Comparison of ENCODE assay signal across 9 mouse cellular contexts in the genomic region with DNA sequence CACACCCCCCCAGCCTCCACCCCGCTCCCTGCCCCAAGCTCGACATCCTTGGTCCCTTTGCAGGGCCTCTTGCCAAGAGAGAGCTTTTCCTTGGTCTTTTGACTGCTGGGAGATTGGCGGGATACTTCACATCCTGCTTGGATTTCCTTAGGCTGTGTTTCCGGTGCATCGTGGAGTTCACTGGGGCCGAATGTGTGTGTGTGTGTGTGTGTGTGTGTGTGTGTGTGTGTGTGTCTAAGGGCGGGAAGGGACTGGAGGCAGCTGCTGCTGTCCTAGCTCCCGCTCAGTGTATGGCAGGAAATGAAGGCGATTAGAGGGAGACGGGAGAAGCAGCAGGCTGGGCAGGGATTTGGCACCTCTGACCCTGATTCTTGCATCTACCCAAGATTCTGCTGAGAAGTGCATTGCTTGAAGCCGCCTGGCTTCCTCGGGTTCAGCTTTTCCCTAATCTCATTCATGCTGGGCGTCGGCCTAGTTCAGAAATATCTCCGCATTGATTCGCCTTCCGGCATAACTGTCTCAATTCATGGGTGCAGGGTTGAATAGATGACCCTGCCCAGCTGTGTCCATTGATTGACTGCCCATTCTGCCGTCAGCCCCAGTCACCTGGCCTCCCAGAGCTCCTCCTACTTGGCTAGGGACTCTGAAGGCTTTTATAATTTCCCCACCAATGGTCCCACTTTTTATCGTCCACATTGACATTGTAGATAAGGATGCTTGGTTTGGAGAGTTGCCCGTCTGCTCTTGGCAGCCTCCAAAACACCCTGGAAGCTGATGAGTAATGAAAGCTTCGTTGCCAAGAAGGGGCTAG. TPM values are rescaled to one million over a fixed set of nuclear protein-coding genes. Genes with fewer than 3 reads are reported as not detected.
DNase-seq lines count a peak whose midpoint lies in the region; ATAC-seq and TF ChIP-seq lines count a peak whose summit lies in the region.
"Had no signal": no experiment of that assay in that cellular context is flagged by ENCODE, and none has a peak within 500 bp of the region (broad histone marks: within the 10 kb centered on the region; RNA-seq: fewer than 3 reads in every experiment).

No protein-coding gene starts in this region.

- H3K4me2 ChIP-seq in hindbrain, postnatal 0 days (ENCODE audit: low read depth, low read length), result 0 out of 2 replicates have a peak overlapping the region, but pooled peaks have one; percentile 14
- H3K4me2 ChIP-seq in liver, embryonic 11.5 days, result no peak overlapping the region
- peak overlapping the region; percentile 69 for H3K4me2 ChIP-seq in myocyte (ENCODE audit: low read depth)

- H3K27ac ChIP-seq in hindbrain, postnatal 0 days, result peak overlapping the region; percentile 55
- H3K27ac ChIP-seq in liver, embryonic 11.5 days (ENCODE audit: low read depth, low read length), result peak overlapping the region; percentile 74

- no peak overlapping the region for H3K4me3 ChIP-seq in hindbrain, postnatal 0 days (ENCODE audit: low read length)
- H3K4me3 ChIP-seq in liver, embryonic 11.5 days (ENCODE audit: low read depth, low read length), result no peak overlapping the region
- H3K4me3 ChIP-seq in myocyte, result no peak overlapping the region

- H3ac ChIP-seq in myocyte (ENCODE audit: control insufficient read depth, insufficient read length), result no peak overlapping the region

- 0 out of 2 replicates have a peak, but pooled peaks cover 7% of the 10 kb centered on the region for H3K4me1 ChIP-seq in hindbrain, postnatal 0 days (ENCODE audit: insufficient read depth, low read length)
- peaks cover 20% of the 10 kb centered on the region for H3K4me1 ChIP-seq in liver, embryonic 11.5 days (replicated peaks; ENCODE audit: control insufficient read depth, insufficient read depth, low read length)

- TF ChIP-seq POLR2A in myocyte (IDR thresholded peaks at IDR 0.05; ENCODE audit: insufficient read length, low read depth), result peak; percentile 37

- no peak overlapping the region for H3K9ac ChIP-seq in hindbrain, postnatal 0 days (replicated peaks; ENCODE audit: low read length)
- no peak overlapping the region for H3K9ac ChIP-seq in liver, embryonic 11.5 days (ENCODE audit: low read depth, low read length)

- H3K79me2 ChIP-seq in myocyte (ENCODE audit: control insufficient read depth, insufficient read depth), result peaks cover 17% of the 10 kb centered on the region

- H3K9me3 ChIP-seq in hindbrain, postnatal 0 days (ENCODE audit: low read length), result no peaks in the 10 kb centered on the region
- no peaks in the 10 kb centered on the region for H3K9me3 ChIP-seq in liver, embryonic 11.5 days (ENCODE audit: control insufficient read depth, low read length)
- H3K9me3 ChIP-seq: G1E had no signal

- intact Hi-C loops in left cerebral cortex, postnatal 4 days (cut with DNase I), result no loop called here

- peak; percentile 73 for ATAC-seq in hindbrain, postnatal 0 days
- peak; percentile 59 for ATAC-seq in liver, embryonic 11.5 days (replicated peaks; ENCODE audit: low FRiP score)

- 32% methylated on average over 21 of the region's 21 CpGs for WGBS in hindbrain, postnatal 0 days
- WGBS in liver, embryonic 11.5 days, result 46% methylated on average over 21 of the region's 21 CpGs

- DNase-seq in left cerebral cortex, postnatal 4 days, result peak; percentile 61
- no peak for DNase-seq in left cerebral cortex, adult 18-20 months (ENCODE audit: low spot score in 2 of 2)
- DNase-seq in cerebellum, adult 8-10 months, result peak; percentile 59
- DNase-seq in gastrocnemius, postnatal 10 days, result peak; percentile 52
- peak; percentile 70 for DNase-seq in hindbrain, postnatal 0 days (ENCODE audit: low spot score)
- no peak for DNase-seq in liver, embryonic 11.5 days (ENCODE audit: low spot score)
- no peak for DNase-seq in thymus, postnatal 0 days (ENCODE audit: low spot score)

- no peaks in the 10 kb centered on the region for H3K27me3 ChIP-seq in hindbrain, postnatal 0 days (ENCODE audit: insufficient read depth, low read length)
- no peaks in the 10 kb centered on the region; the same call in 1 of the 2 replicates for H3K27me3 ChIP-seq in liver, embryonic 11.5 days (replicated peaks; ENCODE audit: control insufficient read depth, insufficient read depth, low read length)
- no peaks in the 10 kb centered on the region for H3K27me3 ChIP-seq in myocyte (ENCODE audit: control insufficient read depth, insufficient read depth, insufficient read length)

- no peaks in the 10 kb centered on the region for H3K36me3 ChIP-seq in hindbrain, postnatal 0 days (ENCODE audit: insufficient read depth, low read length)
- H3K36me3 ChIP-seq in liver, embryonic 11.5 days (ENCODE audit: control insufficient read depth, insufficient read depth, low read length), result no peaks in the 10 kb centered on the region; the same call in 1 of the 2 replicates
- peaks cover 22% of the 10 kb centered on the region for H3K36me3 ChIP-seq in myocyte (ENCODE audit: control insufficient read depth, insufficient read depth)
- H3K36me3 ChIP-seq: G1E had no signal

- TF ChIP-seq CTCF in hindbrain, postnatal 0 days (IDR thresholded peaks at IDR 0.05; ENCODE audit: low read depth), result no peak

TF ChIP-seq in myocyte, 11 proteins besides CTCF, POLR2A, EP300 and RAD21:
- TF ChIP-seq CEBPB (IDR thresholded peaks at IDR 0.05; ENCODE audit: insufficient read depth, poor library complexity, severe bottlenecking) (no peak), REST (IDR thresholded peaks at IDR 0.05; ENCODE audit: insufficient read depth, insufficient read length) (no peak), E2F4 (IDR thresholded peaks at IDR 0.05; ENCODE audit: insufficient read depth) (no peak), MYOG (IDR thresholded peaks at IDR 0.05; ENCODE audit: control insufficient read depth in 1 of 3, insufficient read depth in 1 of 3, insufficient read length in 2 of 3, low read depth in 2 of 3) (peak; percentile 47 to 71 (median 55)), TCF12 (IDR thresholded peaks at IDR 0.05; ENCODE audit: insufficient read depth, poor library complexity, severe bottlenecking) (peak; percentile 25), MAX (IDR thresholded peaks at IDR 0.05; ENCODE audit: low read depth) (no peak), SRF (IDR thresholded peaks at IDR 0.05; ENCODE audit: control insufficient read depth, insufficient read length, low read depth) (no peak), POLR2AphosphoS2 (IDR thresholded peaks at IDR 0.05; ENCODE audit: insufficient read length, low read depth) (peak; percentile 5), TCF3 (IDR thresholded peaks at IDR 0.05; ENCODE audit: insufficient read length, low read depth) (peak; percentile 38), MYOD1 (IDR thresholded peaks at IDR 0.05; ENCODE audit: control insufficient read depth in 1 of 3, insufficient read length in 2 of 3, low read depth in 2 of 3) (peak; percentile 36 to 84 (median 78)), USF1 (IDR thresholded peaks at IDR 0.05; ENCODE audit: low read depth) (peak; percentile 66)

RNA-seq across cellular contexts. Expression of a gene that starts 9.6 kb away (rescaled TPM):
- total RNA-seq in left cerebral cortex, postnatal 4 days (2021), result 10 to 100 TPM; 40.0 to 44.9 TPM
- total RNA-seq in left cerebral cortex, adult 18-20 months (2021), result 10 to 100 TPM; 12.8 to 16.1 TPM
- 10 to 100 TPM; 30.9 to 42.8 TPM for total RNA-seq in gastrocnemius, postnatal 10 days (2021)
- total RNA-seq in hindbrain, postnatal 0 days (2014; rRNA removed), result 18.5 and 19.1 TPM in 2 replicates
- 5.6 and 5.8 TPM in 2 replicates for polyA plus RNA-seq in hindbrain, postnatal 0 days (2015; fragmentation: Nextera tagmentation; extraction: Ambion mirVana)
- 8.5 and 8.8 TPM in 2 replicates for polyA plus RNA-seq in liver, embryonic 11.5 days (2014; fragmentation: Nextera tagmentation; extraction: Ambion mirVana)
- polyA plus RNA-seq in myocyte (2012; fragmentation: generic; extraction: Trizol), result 43.2 TPM
- polyA plus RNA-seq in thymus, postnatal 0 days (2015; fragmentation: Nextera tagmentation; extraction: Ambion mirVana), result 6.5 and 6.7 TPM in 2 replicates
- polyA plus RNA-seq: G1E had no signal

RNA-seq across cellular contexts. Expression of a gene that starts 13.3 kb away (rescaled TPM):
- 1 to 10 TPM; 2.2 to 4.4 TPM for total RNA-seq in left cerebral cortex, postnatal 4 days (2021)
- 1 to 10 TPM; 1.3 to 1.7 TPM for total RNA-seq in left cerebral cortex, adult 18-20 months (2021)
- total RNA-seq in gastrocnemius, postnatal 10 days (2021), result 1 to 10 TPM in 1 of 2 experiments, under 1 TPM in 1; 0.72 to 1.4 TPM
- 6.5 and 10.6 TPM in 2 replicates for total RNA-seq in hindbrain, postnatal 0 days (2014; rRNA removed)
- 8.2 and 8.3 TPM in 2 replicates for polyA plus RNA-seq in hindbrain, postnatal 0 days (2015; fragmentation: Nextera tagmentation; extraction: Ambion mirVana)
- polyA plus RNA-seq in liver, embryonic 11.5 days (2014; fragmentation: Nextera tagmentation; extraction: Ambion mirVana), result 5.5 and 6.6 TPM in 2 replicates
- 4.3 TPM for polyA plus RNA-seq in myocyte (2012; fragmentation: generic; extraction: Trizol)
- 9.7 and 9.8 TPM in 2 replicates for polyA plus RNA-seq in thymus, postnatal 0 days (2015; fragmentation: Nextera tagmentation; extraction: Ambion mirVana)

Comparison
In these comparisons a context has a peak if more than half of its experiments do, and no peak if none do; other contexts are left out.
1. DNase-seq: peak in left cerebral cortex, postnatal 4 days (single experiment), cerebellum, adult 8-10 months (single experiment), gastrocnemius, postnatal 10 days (single experiment) and hindbrain, postnatal 0 days (single experiment); none in left cerebral cortex, adult 18-20 months (0 of 2), liver, embryonic 11.5 days (single experiment) and thymus, postnatal 0 days (single experiment).